Mouse (Mus musculus): ENCODE measurements around the gene Ubp1.
"Not testable (repeated sequence)": the region's sequence is repeated elsewhere in the genome, so short reads cannot be mapped to it uniquely, and the experiment has no call there.

The Ubp1 gene

DNA sequence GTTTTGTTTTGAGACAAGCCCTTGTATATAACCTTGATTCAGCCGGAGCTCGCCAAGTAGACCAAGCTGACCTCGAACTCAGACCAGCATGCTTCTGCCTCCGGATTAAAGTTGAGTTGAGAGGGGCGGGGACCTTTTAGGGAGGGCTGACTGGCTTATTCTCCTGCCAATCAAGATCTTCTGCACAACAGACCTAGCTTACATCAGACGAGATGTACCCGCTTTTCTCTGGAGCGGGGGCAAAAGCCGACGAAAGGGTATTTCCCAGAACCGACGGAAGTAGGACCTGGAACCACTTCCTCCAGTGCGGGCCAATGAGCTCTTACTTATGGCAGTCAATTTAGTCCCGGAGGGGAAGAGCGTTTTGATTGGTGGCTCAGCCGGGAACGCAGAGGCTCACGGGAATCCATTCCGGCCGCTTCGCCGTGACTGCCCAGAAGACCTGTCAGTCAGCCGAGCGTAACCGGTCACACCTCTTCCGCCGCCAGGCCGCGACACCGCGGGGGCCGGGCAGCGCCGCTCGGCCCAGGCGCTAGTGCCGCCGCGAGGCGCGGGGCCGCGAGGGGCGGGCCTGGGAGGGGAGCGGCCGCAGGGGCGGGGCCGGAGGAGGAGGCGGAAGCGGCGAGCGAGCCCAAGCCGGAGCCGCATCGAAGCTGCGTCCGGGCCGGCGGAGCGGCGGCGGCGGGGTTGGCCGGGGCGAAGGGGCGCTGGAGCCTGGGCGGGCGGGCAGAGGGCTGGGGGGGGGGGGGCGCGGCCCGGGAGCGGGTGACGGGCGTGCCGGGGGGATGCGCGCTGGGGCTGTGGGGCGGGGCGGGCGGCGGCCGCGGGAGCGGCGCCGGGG, at the start of gene Ubp1:
TSS of gene Ubp1 (plus strand) at position 401 of the 841 bp plus-strand sequence.
- in situ Hi-C loops (cut with MboI; ENCODE audit: low pct_unique_long_range_greater_than_20kb in 1 of 2, low sequenced_read_pairs in 2 of 2, unreplicated experiment in 1 of 2) = no loop called here

DNA sequence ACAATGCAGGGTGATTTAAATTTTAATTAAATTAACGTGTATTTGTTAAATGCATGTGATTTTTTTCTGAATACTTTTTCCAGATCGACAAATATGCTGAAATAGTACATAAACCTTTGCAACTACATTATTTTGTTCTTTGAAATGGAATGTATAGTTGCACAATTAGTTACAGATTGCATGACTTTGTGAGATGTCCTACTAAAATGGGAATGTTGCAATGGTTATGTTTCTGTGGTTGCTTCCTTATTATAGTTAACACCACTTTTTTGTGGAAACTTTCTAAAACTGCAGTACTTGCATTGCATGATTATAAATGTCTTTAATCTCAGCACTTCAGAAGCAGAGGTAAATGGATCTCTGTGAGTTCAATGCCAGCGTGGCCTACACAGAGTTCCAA, 35.8 kb upstream of the Ubp1 start:
- in situ Hi-C loops (cut with MboI; ENCODE audit: low pct_unique_long_range_greater_than_20kb in 1 of 2, low sequenced_read_pairs in 2 of 2, unreplicated experiment in 1 of 2) = no loop called here

DNA sequence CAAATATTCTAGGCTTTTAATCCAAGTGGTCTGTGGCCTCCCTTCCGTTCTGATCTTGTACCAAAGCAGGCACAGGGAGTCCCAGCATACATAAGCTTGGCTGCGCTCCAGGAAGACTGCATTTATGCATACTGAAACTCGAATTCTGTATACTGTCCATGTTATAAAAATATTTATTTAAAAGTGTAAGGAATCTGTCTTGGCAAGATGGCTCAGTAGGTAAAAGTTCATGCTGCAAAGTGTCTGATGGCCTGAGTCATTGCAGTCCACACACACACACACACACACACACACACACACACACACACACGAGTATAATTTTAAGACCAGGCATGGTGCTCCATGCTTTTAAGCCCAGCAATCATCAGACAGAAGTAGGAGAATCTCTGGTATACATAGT, 27.6 kb upstream of the Ubp1 start:
- in situ Hi-C loops (cut with MboI; ENCODE audit: low pct_unique_long_range_greater_than_20kb in 1 of 2, low sequenced_read_pairs in 2 of 2, unreplicated experiment in 1 of 2) = no loop called here

DNA sequence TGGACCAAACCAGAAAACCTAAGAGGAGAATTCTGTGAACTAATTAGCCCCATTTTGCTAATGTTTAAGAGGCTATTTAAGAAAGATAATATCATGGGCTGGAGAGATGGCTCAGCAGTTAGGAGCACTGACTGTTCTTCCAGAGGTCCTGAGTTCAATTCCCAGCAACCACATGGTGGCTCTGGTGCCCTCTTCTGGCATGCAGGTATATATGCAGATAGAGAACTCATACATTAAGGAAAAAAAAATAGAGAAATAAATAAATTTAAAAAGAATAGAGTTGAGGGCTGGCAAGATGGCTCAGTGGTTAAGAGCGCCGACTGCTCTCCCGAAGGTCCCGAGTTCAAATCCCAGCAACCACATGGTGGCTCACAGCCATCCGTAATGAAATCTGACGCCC, 26.4 kb upstream of the Ubp1 start:
- in situ Hi-C loops (cut with MboI; ENCODE audit: low pct_unique_long_range_greater_than_20kb in 1 of 2, low sequenced_read_pairs in 2 of 2, unreplicated experiment in 1 of 2) = not testable (repeated sequence)

DNA sequence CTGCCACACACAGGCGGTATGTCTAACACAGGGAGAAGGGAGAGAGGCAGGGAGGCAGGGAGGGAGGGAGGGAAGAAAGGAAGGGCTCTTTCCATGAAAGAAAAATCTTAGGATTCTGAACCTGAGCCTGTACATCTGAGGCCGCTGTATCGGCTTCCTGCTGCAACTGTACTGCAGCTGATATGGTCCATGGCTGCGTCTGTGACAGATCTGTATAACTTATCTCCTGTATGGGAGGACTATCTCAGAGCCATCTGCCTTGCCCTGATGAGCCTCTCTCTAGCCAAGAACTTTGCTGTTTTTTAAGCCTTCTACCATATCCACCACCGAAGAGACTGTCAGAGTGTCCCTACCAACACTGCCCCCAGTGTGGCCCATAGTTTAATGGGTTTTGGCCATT, 14.9 kb upstream of the Ubp1 start:
- in situ Hi-C loops (cut with MboI; ENCODE audit: low pct_unique_long_range_greater_than_20kb in 1 of 2, low sequenced_read_pairs in 2 of 2, unreplicated experiment in 1 of 2) = no loop called here

DNA sequence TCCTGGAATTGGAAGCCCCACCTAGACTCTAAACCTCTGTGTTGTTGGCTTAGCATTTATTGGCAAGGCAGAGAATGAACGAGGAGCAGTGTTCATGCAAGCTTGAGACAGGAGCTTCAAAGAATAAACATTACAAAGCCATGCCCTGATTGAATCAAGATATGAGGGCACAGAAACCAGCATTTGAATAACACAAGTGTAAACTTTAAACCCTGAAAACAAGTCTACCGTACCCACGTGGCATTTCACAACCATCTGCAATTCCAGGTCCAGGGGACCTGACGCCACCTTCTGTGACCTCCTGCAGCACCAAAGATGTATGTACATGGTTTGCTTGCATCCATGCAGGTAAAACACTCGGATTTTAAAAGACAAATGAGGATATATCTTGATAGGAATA, 8.1 kb upstream of the Ubp1 start:
- in situ Hi-C loops (cut with MboI; ENCODE audit: low pct_unique_long_range_greater_than_20kb in 1 of 2, low sequenced_read_pairs in 2 of 2, unreplicated experiment in 1 of 2) = no loop called here

DNA sequence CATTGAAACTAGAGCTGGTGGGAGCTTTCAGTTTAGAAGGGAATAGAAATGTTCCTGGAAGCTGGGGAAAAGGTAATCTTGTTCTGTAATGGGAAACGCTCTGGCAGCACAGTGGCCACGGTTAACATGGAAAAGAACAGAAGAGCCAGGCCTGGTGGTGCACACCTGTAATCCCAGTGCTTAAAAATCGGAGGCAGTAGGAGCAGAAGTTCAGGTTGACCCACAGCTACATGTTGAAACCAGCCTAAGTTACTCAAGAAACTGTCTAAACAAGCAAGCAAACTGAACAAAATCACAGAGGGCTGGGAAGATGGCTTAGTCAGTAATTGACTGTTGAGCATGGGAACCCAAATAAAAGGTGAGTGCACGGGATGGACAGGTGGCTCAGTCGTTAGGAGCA, 5.9 kb upstream of the Ubp1 start:
- in situ Hi-C loops (cut with MboI; ENCODE audit: low pct_unique_long_range_greater_than_20kb in 1 of 2, low sequenced_read_pairs in 2 of 2, unreplicated experiment in 1 of 2) = no loop called here

DNA sequence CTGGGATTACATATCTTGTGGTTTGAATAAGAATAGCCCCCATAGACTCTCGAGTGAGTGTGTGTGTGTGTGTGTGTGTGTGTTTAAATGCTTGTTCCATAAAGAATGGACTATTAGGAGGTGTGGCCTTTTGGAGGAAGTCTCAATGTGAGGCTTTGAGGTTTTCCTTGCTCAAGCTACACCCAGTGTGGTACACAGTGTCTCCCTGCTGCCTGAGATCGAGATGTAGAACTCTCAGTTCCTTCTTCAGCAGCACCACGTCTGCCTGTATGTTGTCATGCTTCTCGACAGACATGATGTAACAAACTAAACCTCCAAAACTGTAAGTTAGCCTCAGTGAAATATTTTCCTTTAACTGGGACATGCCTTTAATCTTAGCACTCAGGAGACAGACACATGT, 2.1 kb upstream of the Ubp1 start:
- in situ Hi-C loops (cut with MboI; ENCODE audit: low pct_unique_long_range_greater_than_20kb in 1 of 2, low sequenced_read_pairs in 2 of 2, unreplicated experiment in 1 of 2) = no loop called here

DNA sequence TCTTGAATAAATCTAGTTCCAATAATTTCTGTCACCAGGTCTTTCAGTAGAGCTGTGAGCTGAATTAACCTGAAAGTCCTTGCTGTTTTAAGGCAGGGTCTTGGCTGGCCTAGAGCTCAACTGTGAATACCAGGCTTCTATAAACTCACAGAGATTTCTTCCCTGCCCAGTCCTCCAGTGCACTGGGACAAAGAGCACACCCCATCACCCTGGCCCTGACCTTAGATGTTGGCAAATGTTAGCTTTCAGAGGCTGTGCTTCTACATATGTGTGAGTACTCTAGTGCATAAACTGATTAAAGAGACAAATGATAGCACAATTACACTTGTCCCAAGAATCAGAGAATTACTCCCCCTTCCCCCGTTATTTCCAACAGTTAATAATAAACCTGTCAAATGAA, 1.1 kb upstream of the Ubp1 start:
- in situ Hi-C loops (cut with MboI; ENCODE audit: low pct_unique_long_range_greater_than_20kb in 1 of 2, low sequenced_read_pairs in 2 of 2, unreplicated experiment in 1 of 2) = no loop called here

DNA sequence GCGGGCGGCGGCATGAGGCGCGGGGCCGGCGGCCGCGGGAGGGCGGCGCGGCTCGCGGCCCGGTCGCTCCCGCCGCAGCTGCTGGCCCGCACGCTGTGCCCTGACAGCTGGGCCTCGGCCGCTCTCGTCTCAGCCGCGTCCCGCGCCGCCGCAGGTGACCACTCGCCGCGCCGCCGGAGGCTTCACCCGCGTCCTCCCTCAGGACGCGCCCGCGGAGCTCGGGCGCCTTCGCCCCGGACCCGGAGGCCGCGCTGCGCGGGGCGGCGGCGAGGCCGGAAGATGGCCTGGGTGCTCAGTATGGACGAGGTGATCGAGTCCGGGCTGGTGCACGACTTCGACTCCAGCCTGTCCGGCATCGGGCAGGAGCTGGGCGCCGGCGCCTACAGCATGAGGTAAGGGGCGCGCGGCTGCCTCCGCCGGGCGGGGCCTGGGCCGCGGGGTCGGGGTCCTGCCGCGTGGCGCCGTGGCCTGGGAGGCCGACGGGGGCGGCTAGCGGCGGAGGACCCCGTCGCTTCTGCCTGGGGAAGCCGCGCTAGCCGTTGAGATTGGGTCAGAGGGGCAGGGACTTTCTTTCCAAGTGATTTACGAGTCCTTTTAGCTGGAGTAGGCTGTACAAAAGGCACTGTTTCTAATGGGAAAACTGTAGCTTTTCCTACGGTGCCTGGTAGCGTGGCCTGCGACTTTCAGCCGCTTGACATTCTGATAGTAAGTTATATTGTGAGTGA, 803 bp downstream of the Ubp1 start:
- in situ Hi-C loops (cut with MboI; ENCODE audit: low pct_unique_long_range_greater_than_20kb in 1 of 2, low sequenced_read_pairs in 2 of 2, unreplicated experiment in 1 of 2) = no loop called here

DNA sequence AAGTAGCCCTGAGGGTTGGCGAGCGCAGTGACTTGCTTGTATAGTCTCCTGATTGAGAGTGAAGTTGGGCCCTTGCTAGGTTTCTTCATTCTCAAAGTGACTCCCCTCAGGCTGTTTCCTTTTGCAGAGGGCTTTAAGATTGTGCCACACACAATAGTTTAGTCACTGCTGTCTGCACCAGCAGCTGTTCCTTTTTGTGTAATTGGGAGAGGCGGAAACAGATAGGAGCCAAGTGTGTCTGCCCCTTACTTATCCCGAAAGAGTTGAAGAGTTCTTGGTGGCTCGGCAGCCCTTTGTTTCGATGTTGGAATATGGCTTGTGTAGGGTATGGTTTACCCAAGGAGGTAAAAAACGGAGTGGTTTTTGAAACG, 1.4 kb downstream of the Ubp1 start:
- in situ Hi-C loops (cut with MboI; ENCODE audit: low pct_unique_long_range_greater_than_20kb in 1 of 2, low sequenced_read_pairs in 2 of 2, unreplicated experiment in 1 of 2) = no loop called here

DNA sequence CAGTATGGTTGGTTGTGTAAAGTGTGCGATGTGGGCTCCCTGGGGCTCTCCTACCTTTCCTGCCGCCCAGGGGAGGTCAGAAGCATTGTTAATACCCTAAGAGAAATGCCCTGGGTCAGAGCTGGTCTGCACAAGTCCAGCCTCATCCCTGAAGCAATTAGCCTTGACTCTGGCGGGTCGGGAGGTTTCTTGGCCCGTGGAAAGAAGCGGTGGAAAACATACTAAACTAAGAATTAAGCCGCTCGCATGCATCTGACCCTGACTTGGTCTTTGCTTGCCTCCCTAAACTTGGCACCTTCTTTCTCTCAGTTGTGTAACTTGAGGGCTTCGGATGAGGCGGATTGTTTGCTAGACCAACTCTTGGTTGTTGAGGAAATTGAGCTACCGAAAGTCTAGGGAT, 1.8 kb downstream of the Ubp1 start:
- in situ Hi-C loops (cut with MboI; ENCODE audit: low pct_unique_long_range_greater_than_20kb in 1 of 2, low sequenced_read_pairs in 2 of 2, unreplicated experiment in 1 of 2) = no loop called here

DNA sequence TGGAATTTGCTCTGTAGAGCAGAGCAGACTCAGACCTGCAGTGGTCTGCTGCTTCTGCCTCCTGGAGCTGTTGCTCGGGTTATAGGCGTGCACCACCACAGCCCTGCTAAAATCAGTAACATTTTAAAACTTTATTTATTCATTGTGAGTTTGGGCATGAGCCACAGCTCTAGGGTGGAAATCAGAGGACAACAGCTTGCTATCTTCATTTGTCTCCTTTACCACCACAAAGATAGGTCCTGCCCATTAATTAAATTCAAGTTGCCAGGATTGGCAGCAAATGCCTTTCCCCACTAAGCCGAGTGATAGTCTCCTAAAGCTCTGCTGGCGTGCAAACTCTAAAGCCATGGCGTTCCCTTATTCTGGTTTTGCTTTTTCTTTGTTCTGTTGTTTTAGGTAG, 4.9 kb downstream of the Ubp1 start:
- in situ Hi-C loops (cut with MboI; ENCODE audit: low pct_unique_long_range_greater_than_20kb in 1 of 2, low sequenced_read_pairs in 2 of 2, unreplicated experiment in 1 of 2) = no loop called here

DNA sequence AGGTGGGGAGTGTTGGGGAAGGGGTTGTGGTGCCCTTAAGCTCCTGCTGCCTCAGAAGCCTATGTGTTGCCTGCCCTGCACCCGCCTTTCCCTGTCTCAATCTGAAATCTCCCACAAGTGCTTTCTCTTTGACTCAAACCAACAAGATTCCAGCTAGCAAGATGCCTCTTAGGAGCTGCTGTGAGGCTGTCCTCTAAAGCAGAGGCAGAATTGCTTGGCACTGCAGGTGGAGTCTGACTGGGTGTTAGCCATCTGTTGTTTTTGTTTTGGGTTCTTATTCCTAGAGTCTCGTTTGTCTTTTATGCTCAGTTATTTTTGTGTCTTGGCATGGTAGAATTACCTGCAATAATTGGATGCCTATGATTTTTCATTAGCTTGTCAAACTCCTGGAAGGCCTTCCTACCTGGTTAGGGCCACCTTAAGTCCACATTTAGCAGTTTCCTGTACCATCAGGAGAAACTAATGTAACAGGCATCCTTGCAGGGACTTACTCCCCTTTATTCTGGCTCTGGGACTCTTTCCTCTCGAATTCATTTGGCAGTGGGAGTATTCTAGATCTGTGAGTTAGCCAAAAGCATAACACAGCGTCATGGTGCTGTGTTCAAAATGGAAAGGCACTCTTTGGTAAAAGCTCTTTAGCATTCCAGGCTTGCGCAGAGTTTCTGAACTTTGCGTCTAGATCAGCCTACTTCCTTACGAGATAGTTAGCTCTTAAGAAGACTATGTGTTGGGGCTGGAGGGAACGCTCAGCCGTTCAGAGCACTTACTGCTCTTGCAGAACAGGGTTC, 8.5 kb downstream of the Ubp1 start:
- in situ Hi-C loops (cut with MboI; ENCODE audit: low pct_unique_long_range_greater_than_20kb in 1 of 2, low sequenced_read_pairs in 2 of 2, unreplicated experiment in 1 of 2) = no loop called here

DNA sequence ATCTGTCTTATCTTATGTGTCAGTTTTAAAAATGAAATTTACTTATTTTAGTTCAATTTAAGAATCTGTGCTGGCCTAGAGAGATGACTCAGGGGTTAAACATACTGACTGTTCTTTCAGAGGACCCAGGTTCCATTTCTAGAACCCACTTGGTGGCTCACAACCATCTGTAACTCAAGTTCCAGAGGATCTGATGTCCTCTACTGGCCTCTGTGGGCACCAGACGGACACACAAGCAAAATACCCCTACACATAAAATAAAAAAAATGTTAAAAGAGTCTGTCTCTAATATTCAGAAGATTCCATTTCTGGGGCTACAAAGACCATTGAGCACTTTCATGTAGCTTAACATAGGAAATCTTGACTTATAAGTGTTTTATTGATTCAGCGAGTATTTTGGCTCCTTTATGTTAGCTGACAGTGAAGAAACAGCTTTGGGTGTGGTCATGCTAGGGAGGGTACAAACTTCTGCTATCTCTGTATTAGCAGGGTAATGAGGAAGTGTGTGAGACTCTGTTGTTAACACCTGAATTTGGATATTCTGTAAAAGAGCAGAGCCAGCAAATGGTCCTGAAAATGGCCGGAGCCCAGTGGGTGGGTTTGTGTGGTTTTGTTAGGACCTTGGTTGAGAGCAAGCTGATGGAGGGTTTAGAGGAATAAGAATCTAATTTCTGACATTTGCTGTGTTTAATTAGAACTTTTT, 10.5 kb downstream of the Ubp1 start:
- in situ Hi-C loops (cut with MboI; ENCODE audit: low pct_unique_long_range_greater_than_20kb in 1 of 2, low sequenced_read_pairs in 2 of 2, unreplicated experiment in 1 of 2) = no loop called here

DNA sequence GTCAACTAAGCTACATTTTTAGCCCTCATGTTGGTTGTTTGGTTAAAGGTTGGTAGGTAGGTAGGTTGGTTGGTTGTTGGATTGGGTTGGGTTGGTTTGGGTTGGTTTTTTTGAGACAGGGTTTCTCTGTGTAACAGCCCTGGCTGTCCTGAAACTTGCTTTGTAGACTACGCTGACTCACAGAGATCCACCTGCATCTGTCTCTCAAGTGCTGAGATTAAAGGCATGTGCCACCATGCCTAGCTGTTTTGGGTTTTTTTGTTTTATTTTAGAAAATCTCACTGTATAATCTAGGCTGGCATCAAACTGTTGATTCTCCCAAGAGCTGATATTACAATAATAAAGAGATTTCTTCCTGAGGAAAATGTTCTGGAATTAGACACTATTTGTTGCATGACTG, 12.6 kb downstream of the Ubp1 start:
- in situ Hi-C loops (cut with MboI; ENCODE audit: low pct_unique_long_range_greater_than_20kb in 1 of 2, low sequenced_read_pairs in 2 of 2, unreplicated experiment in 1 of 2) = no loop called here

DNA sequence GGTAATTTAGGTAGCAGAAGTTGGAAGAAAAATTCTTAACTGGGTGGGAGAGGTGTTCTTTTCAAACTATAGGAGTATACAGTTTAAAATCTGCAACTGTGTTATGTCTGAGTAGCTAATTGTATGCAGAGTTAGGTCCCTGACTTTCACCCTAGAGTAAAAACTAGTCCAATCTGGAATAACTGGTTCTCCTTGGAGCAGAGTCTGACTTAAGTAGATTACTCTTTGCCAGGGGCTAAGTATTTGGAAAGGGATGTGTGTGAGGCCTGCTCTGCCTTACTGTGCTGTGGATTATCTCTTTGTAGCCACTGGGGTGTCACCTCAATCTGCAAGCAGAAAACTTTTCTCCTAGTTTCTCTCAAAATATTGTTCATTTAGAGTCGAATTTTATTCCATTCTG, 16.5 kb downstream of the Ubp1 start:
- in situ Hi-C loops (cut with MboI; ENCODE audit: low pct_unique_long_range_greater_than_20kb in 1 of 2, low sequenced_read_pairs in 2 of 2, unreplicated experiment in 1 of 2) = no loop called here

DNA sequence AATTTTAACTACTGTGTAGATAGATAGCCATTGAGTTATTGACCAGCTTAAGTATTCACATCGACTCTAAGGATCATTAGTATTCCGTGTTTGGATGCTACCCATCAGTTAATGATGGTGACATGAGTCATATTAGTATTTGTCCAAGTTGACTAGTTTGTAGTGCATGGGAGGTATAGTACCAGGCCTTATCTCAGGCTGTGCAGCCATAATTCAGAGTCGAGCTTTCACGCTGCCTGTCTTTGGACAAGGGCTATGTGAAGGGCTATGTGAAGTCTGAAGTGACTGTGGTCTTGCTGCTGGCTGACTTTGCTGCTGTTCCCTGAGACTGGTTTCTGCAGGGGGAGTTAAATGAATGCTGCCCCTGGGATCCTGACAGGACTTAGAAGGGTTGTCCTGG, 27.0 kb downstream of the Ubp1 start:
- in situ Hi-C loops (cut with MboI; ENCODE audit: low pct_unique_long_range_greater_than_20kb in 1 of 2, low sequenced_read_pairs in 2 of 2, unreplicated experiment in 1 of 2) = no loop called here

DNA sequence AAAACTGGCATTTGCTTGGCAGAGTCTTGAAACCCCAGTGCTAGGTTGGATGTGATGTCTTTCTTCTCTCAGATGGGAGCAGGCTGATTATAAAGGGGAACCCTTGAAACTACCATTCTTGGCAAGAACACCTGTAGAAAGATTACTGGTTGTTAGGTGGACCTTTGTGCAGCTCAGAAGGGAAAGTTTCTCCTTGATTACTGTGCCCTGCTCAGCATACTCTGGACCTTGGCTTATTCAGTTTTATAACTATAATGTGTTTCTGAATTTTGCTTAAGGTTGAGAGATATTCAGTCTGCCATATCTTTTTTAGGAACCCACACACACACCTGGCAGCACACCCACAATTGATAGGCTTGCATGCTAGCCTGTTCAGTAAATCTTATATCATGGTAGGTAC, 33.0 kb downstream of the Ubp1 start:
- in situ Hi-C loops (cut with MboI; ENCODE audit: low pct_unique_long_range_greater_than_20kb in 1 of 2, low sequenced_read_pairs in 2 of 2, unreplicated experiment in 1 of 2) = no loop called here

All from mouse embryonic stem cell (cell line).